Mouse (Mus musculus) MEL (cell line): ENCODE measurements at regions not wholly inside any gene's neighbourhood (a gene's known extent, or its start where the extent isn't known, plus 50 kb on each side); places are given as distances from the start of the nearest gene placed in this dataset.

Experiments used
- DNase-seq: peaks from one replicate; pipeline ENCODE4 v3.0.0; 2011; ENCODE audit warnings: low read depth, low spot score
- H3K27ac ChIP-seq: 2 replicates; pipeline ENCODE4 v1.5.1; 2012; ENCODE audit warnings: low read depth, mild to moderate bottlenecking, control low read depth, low read length, moderate library complexity; ENCODE audit not compliant: control insufficient read depth
- H3K27me3 ChIP-seq, 2 experiments: fragments of 150-350 bp in 1 of 2; sonication (generic) in 1 of 2; 2 replicates each; pipeline ENCODE4 v1.6.1; 2012; ENCODE audit warnings: low read length in 2 of 2, mild to moderate bottlenecking in 2 of 2, improper control_type of control experiment in 1 of 2, moderate library complexity in 1 of 2; ENCODE audit not compliant: insufficient read depth in 2 of 2, control insufficient read depth in 1 of 2
- H3K36me3 ChIP-seq, 2 experiments: 2 replicates each; pipeline ENCODE4 v1.6.1; 2012 to 2014; ENCODE audit warnings: low read length in 2 of 2, improper control_type of control experiment in 1 of 2, inconsistent platforms in 1 of 2, mild to moderate bottlenecking in 1 of 2; ENCODE audit not compliant: insufficient read depth in 2 of 2, control insufficient read depth in 1 of 2
- H3K4me1 ChIP-seq, 2 experiments: fragments of 150-350 bp in 1 of 2; sonication (generic) in 1 of 2; 2 replicates each; pipeline ENCODE4 v1.6.1; 2012; ENCODE audit warnings: low read length in 2 of 2, improper control_type of control experiment in 1 of 2, mild to moderate bottlenecking in 1 of 2; ENCODE audit not compliant: insufficient read depth in 2 of 2, control insufficient read depth in 1 of 2
- H3K4me3 ChIP-seq, 2 experiments: fragments of 150-350 bp in 1 of 2; sonication (generic) in 1 of 2; 2 replicates each; pipeline ENCODE4 v1.5.1; 2012; ENCODE audit warnings: low read depth in 2 of 2, low read length in 2 of 2, mild to moderate bottlenecking in 2 of 2, moderate library complexity in 2 of 2, control low read depth in 1 of 2, improper control_type of control experiment in 1 of 2; ENCODE audit not compliant: control insufficient read depth in 1 of 2, insufficient read depth in 1 of 2
- H3K79me2 ChIP-seq: 2 replicates; pipeline ENCODE4 v1.6.1; 2012; ENCODE audit warnings: mild to moderate bottlenecking, low read length, moderate library complexity; ENCODE audit not compliant: control insufficient read depth, poor library complexity, insufficient read depth
- H3K9ac ChIP-seq: 2 replicates; pipeline ENCODE4 v1.6.1; 2012; ENCODE audit warnings: low read depth, mild to moderate bottlenecking, control low read depth, low read length, moderate library complexity; ENCODE audit not compliant: control insufficient read depth, poor library complexity, severe bottlenecking
- H3K9me3 ChIP-seq: fragments of 150-350 bp; sonication (generic); replicated peaks from 2 replicates; pipeline ENCODE4 v1.6.1; 2012; ENCODE audit warnings: mild to moderate bottlenecking, low read length, improper control_type of control experiment, moderate library complexity; ENCODE audit not compliant: insufficient read depth
- BHLHE40 ChIP-seq: IDR thresholded peaks from 2 replicates; pipeline ENCODE4 v1.6.1; 2012; ENCODE audit warnings: low read depth, mild to moderate bottlenecking, inconsistent platforms, low read length, improper control_type of control experiment, borderline replicate concordance
- CTCF ChIP-seq, 3 experiments: IDR thresholded peaks in 2 of 3; conservative IDR thresholded peaks in 1 of 3; 2 replicates each; pipeline ENCODE4 v1.5.1; 2011 to 2012; ENCODE audit warnings: low read length in 3 of 3, low read depth in 2 of 3, mild to moderate bottlenecking in 2 of 3, improper control_type of control experiment in 1 of 3, inconsistent platforms in 1 of 3, mixed read lengths in 1 of 3, moderate library complexity in 1 of 3; ENCODE audit not compliant: control insufficient read depth in 1 of 3, insufficient read depth in 1 of 3, poor library complexity in 1 of 3, severe bottlenecking in 1 of 3
- E2F4 ChIP-seq: IDR thresholded peaks from 2 replicates; pipeline ENCODE4 v1.6.1; 2011; ENCODE audit warnings: low read depth, low read length, improper control_type of control experiment, borderline replicate concordance
- ELF1 ChIP-seq: IDR thresholded peaks from 2 replicates; pipeline ENCODE4 v1.6.1; 2014; ENCODE audit warnings: low read depth, mild to moderate bottlenecking, inconsistent platforms, low read length, improper control_type of control experiment, moderate library complexity
- EP300 ChIP-seq, 2 experiments: IDR thresholded peaks; 2 replicates each; pipeline ENCODE4 v1.6.1; 2011; ENCODE audit warnings: improper control_type of control experiment in 2 of 2, low read length in 2 of 2, low read depth in 1 of 2, mild to moderate bottlenecking in 1 of 2
- ETS1 ChIP-seq: IDR thresholded peaks from 2 replicates; pipeline ENCODE4 v1.6.1; 2012; ENCODE audit warnings: low read depth, mild to moderate bottlenecking, inconsistent platforms, low read length, improper control_type of control experiment, moderate library complexity
- GABPA ChIP-seq: IDR thresholded peaks from 2 replicates; pipeline ENCODE4 v1.6.1; 2012; ENCODE audit warnings: low read depth, mild to moderate bottlenecking, inconsistent platforms, low read length, improper control_type of control experiment, moderate library complexity
- GATA1 ChIP-seq: IDR thresholded peaks from 2 replicates; pipeline ENCODE4 v1.6.1; 2011; ENCODE audit warnings: low read depth, low read length, improper control_type of control experiment
- HCFC1 ChIP-seq: IDR thresholded peaks from 2 replicates; pipeline ENCODE4 v1.6.1; 2012; ENCODE audit warnings: low read depth, mild to moderate bottlenecking, inconsistent platforms, low read length, improper control_type of control experiment, moderate library complexity
- KAT2A ChIP-seq: conservative IDR thresholded peaks from 2 replicates; pipeline ENCODE4 v1.6.1; 2012; ENCODE audit warnings: low read depth, low read length, improper control_type of control experiment, inconsistent platforms
- MAFK ChIP-seq: IDR thresholded peaks from 2 replicates; pipeline ENCODE4 v1.6.1; 2011; ENCODE audit warnings: low read depth, mild to moderate bottlenecking, low read length, improper control_type of control experiment, borderline replicate concordance
- MAX ChIP-seq: IDR thresholded peaks from 2 replicates; pipeline ENCODE4 v1.6.1; 2011; ENCODE audit warnings: low read length, improper control_type of control experiment
- MAZ ChIP-seq: IDR thresholded peaks from 2 replicates; pipeline ENCODE4 v1.6.1; 2012; ENCODE audit warnings: low read depth, mild to moderate bottlenecking, inconsistent platforms, low read length, improper control_type of control experiment
- MEF2A ChIP-seq: IDR thresholded peaks from 2 replicates; pipeline ENCODE4 v1.6.1; 2014; ENCODE audit warnings: low read depth, mild to moderate bottlenecking, inconsistent platforms, low read length, improper control_type of control experiment; ENCODE audit not compliant: poor library complexity, insufficient replicate concordance, severe bottlenecking; ENCODE audit errors: extremely low read depth
- MYC ChIP-seq: IDR thresholded peaks from 2 replicates; pipeline ENCODE4 v1.6.1; 2011; ENCODE audit warnings: low read depth, mild to moderate bottlenecking, low read length, improper control_type of control experiment, moderate library complexity
- NELFE ChIP-seq: IDR thresholded peaks from 2 replicates; pipeline ENCODE4 v1.6.1; 2011; ENCODE audit warnings: low read depth, low read length, improper control_type of control experiment
- RCOR1 ChIP-seq: IDR thresholded peaks from 2 replicates; pipeline ENCODE4 v1.6.1; 2012; ENCODE audit warnings: low read depth, mild to moderate bottlenecking, inconsistent platforms, low read length, improper control_type of control experiment
- SIN3A ChIP-seq: IDR thresholded peaks from 2 replicates; pipeline ENCODE4 v1.6.1; 2012; ENCODE audit warnings: low read length, improper control_type of control experiment, inconsistent platforms
- TCF12 ChIP-seq: IDR thresholded peaks from 2 replicates; pipeline ENCODE4 v1.6.1; 2014; ENCODE audit warnings: low read depth, mild to moderate bottlenecking, inconsistent platforms, low read length, improper control_type of control experiment, moderate library complexity
- USF1 ChIP-seq: IDR thresholded peaks from 2 replicates; pipeline ENCODE4 v1.6.1; 2014; ENCODE audit warnings: low read depth, mild to moderate bottlenecking, inconsistent platforms, low read length, improper control_type of control experiment, moderate library complexity
- USF2 ChIP-seq, 2 experiments: IDR thresholded peaks; 2 replicates each; pipeline ENCODE4 v1.6.1; 2011 to 2012; ENCODE audit warnings: improper control_type of control experiment in 2 of 2, low read length in 2 of 2, borderline replicate concordance in 1 of 2, inconsistent platforms in 1 of 2, low read depth in 1 of 2, mild to moderate bottlenecking in 1 of 2; ENCODE audit not compliant: insufficient read depth in 1 of 2
- ZKSCAN1 ChIP-seq: IDR thresholded peaks from 2 replicates; pipeline ENCODE4 v1.6.1; 2012; ENCODE audit warnings: low read depth, mild to moderate bottlenecking, inconsistent platforms, low read length, improper control_type of control experiment, moderate library complexity
- ZMIZ1 ChIP-seq: IDR thresholded peaks from 2 replicates; pipeline ENCODE4 v1.6.1; 2012; ENCODE audit warnings: low read depth, mild to moderate bottlenecking, inconsistent platforms, low read length, improper control_type of control experiment, moderate library complexity
- ZNF384 ChIP-seq: IDR thresholded peaks from 2 replicates; pipeline ENCODE4 v1.6.1; 2012; ENCODE audit warnings: low read depth, mild to moderate bottlenecking, inconsistent platforms, low read length, improper control_type of control experiment

DNA sequence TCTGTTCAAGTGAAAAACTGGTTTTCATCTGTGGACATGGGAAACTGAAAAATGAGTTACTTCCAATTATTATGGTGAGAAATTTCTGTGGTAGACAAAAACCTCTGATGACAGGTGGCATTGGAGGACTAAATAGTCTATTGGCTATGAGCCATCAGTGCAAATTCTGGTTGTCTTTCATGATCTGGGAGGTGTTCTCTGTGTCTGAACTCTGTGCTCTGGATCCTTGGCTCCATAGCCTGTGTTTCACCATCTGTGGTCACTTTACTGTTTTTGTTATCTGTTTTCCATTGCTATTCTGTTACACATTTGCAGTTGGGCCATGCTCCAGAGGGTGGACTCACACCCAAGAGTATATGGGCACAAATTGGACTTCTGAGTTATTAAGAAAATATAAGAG is 359.9 kb downstream of the Btg1 start:
- Histone ChIP-seq H3K79me2 (no peaks in the 10 kb centered on the region), H3K9me3 (no peaks in the 10 kb centered on the region), H3K27ac (no peak overlapping the region), H3K4me1 (no peaks in the 10 kb centered on the region), H3K4me3 (no peak overlapping the region), H3K27me3 (no peaks in the 10 kb centered on the region), H3K36me3 (no peaks in the 10 kb centered on the region), H3K9ac (no peak overlapping the region)
- no peak for DNase-seq
- TF ChIP-seq BHLHE40 (no peak), SIN3A (no peak), MEF2A (no peak), E2F4 (no peak), GATA1 (no peak), EP300 (IDR thresholded peaks at IDR 0.05; ENCODE audit: low read depth in 1 of 2, low read length in 2 of 2) (no peak), MYC (no peak)

DNA sequence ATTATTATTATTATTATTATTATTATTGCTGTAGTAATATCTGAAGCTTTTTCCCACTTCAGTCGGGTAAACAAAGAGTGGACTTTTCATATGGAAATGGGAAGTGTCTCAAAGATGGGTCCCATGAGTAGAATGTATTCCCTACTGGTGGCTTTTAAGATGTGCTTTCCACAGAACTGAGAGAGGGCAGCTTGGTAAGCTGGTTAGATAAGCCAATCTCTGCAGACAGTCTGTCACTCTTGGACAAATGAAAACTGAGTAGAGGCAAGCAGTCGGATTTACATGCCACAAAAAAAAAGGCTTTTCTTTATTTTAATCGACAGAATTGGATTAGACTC is 363.7 kb downstream of the Btg1 start:
- H3K79me2 ChIP-seq, result no peaks in the 10 kb centered on the region
- H3K27ac ChIP-seq, result no peak overlapping the region

DNA sequence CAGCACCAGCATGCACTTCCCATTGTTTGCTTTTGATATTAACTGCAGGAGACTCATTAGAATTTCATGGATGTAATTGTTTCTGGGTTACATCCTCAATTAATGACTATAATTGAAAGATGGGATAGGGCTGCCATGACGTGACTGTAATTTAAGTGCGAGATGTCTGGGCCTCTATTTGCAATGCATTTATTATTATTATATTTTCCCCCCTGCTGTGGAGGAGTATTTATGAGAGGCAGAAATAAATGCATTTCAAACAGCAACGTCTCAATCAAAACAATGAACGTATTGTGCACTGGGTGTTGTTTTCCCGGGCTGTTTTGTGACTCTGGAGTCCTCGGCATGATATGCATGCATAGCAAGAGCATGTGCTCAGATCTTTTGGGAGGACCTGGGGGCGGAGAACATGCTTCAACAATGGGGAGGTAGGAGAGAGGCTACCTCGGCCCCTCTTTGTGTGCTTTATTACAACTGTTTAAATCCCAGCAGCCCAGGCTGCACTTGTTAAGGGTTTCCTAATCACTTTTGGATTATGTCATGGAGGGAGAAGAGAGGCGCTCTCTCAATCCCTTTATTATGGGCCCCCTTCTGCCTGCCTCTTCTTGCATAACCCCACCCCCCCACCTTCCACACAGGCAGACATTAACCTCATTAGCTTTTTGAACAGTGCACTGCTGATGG is 364.2 kb downstream of the Btg1 start:
- H3K4me3 ChIP-seq, result no peak overlapping the region
- no peak for TF ChIP-seq NELFE
- TF ChIP-seq ZMIZ1, result no peak
- no peak for TF ChIP-seq MYC
- TF ChIP-seq HCFC1, result no peak
- TF ChIP-seq SIN3A, result no peak
- TF ChIP-seq MEF2A, result no peak
- no peak for TF ChIP-seq USF2 (IDR thresholded peaks at IDR 0.05; ENCODE audit: borderline replicate concordance in 1 of 2, insufficient read depth in 1 of 2, low read depth in 1 of 2, low read length in 2 of 2)
- TF ChIP-seq EP300 (IDR thresholded peaks at IDR 0.05; ENCODE audit: low read depth in 1 of 2, low read length in 2 of 2), result no peak
- TF ChIP-seq TCF12, result no peak
- TF ChIP-seq ZKSCAN1, result no peak
- no peak for TF ChIP-seq GABPA
- no peak for TF ChIP-seq ELF1
- no peak for TF ChIP-seq MAX
- no peak for TF ChIP-seq MAFK
- TF ChIP-seq CTCF (IDR thresholded peaks at IDR 0.05 in 2 of 3, conservative IDR thresholded peaks at IDR 0.05 in 1 of 3; ENCODE audit: control insufficient read depth in 1 of 3, insufficient read depth in 1 of 3, low read depth in 2 of 3, low read length in 3 of 3, poor library complexity in 1 of 3, severe bottlenecking in 1 of 3), result no peak
- TF ChIP-seq MAZ, result no peak
- no peak for TF ChIP-seq GATA1
- no peak for TF ChIP-seq KAT2A
- H3K27me3 ChIP-seq, result no peaks in the 10 kb centered on the region
- no peaks in the 10 kb centered on the region for H3K9me3 ChIP-seq
- H3K27ac ChIP-seq, result no peak overlapping the region
- H3K79me2 ChIP-seq, result no peaks in the 10 kb centered on the region
- no peak overlapping the region for H3K9ac ChIP-seq
- no peaks in the 10 kb centered on the region for H3K36me3 ChIP-seq
- no peaks in the 10 kb centered on the region for H3K4me1 ChIP-seq
- DNase-seq, result no peak

More for the DNA sequence above, 363.7 kb downstream of the Btg1 start:
- Histone ChIP-seq H3K27me3 (no peaks in the 10 kb centered on the region), H3K4me1 (no peaks in the 10 kb centered on the region), H3K4me3 (no peak overlapping the region), H3K9ac (no peak overlapping the region), H3K36me3 (no peaks in the 10 kb centered on the region), H3K9me3 (no peaks in the 10 kb centered on the region)
- TF ChIP-seq RCOR1 (no peak), ZMIZ1 (no peak), KAT2A (no peak), E2F4 (no peak), USF1 (no peak), EP300 (IDR thresholded peaks at IDR 0.05; ENCODE audit: low read depth in 1 of 2, low read length in 2 of 2) (no peak), ZNF384 (no peak), MAX (no peak), ETS1 (no peak)
- no peak for DNase-seq
